8 mouse cellular contexts compared by ENCODE assay signal in genomic region chr2:30967352-30968327, GRCm38 (mm10). TPM values are rescaled to one million over a fixed set of nuclear protein-coding genes. Genes with fewer than 3 reads are reported as not detected.
DNase-seq lines count a peak whose midpoint lies in the region; ATAC-seq lines count a peak whose summit lies in the region.

Gene Tor1a, minus strand, starts transcription at chr2:30967933.

- H3K9ac ChIP-seq in heart, embryonic 13.5 days = peak within 1 kb of the TSS; percentile 96
- H3K9ac ChIP-seq in liver, embryonic 12.5 days = peak within 1 kb of the TSS; percentile 94
- H3K9ac ChIP-seq in stomach, embryonic 15.5 days = peak within 1 kb of the TSS; percentile 98

- ATAC-seq in erythroid progenitor cell, adult 5-6 weeks (replicated peaks; ENCODE audit: low FRiP score, poor library complexity, severe bottlenecking) = peak; percentile 90
- ATAC-seq in heart, embryonic 13.5 days (ENCODE audit: extremely low read depth, insufficient number of reproducible peaks, low FRiP score, low TSS enrichment) = peak; percentile 83
- ATAC-seq in liver, embryonic 12.5 days = peak; percentile 92
- peak; percentile 93 for ATAC-seq in stomach, embryonic 15.5 days (ENCODE audit: insufficient read depth, low FRiP score, low read depth)

- peaks cover 61% of the 10 kb centered on the region for H3K36me3 ChIP-seq in heart, embryonic 13.5 days
- peaks cover 48% of the 10 kb centered on the region for H3K36me3 ChIP-seq in liver, embryonic 12.5 days
- H3K36me3 ChIP-seq in stomach, embryonic 15.5 days = peaks cover 28% of the 10 kb centered on the region

- peak within 1 kb of the TSS; percentile 78 for H3K27ac ChIP-seq in heart, embryonic 13.5 days (replicated peaks)
- H3K27ac ChIP-seq in liver, embryonic 12.5 days = peak within 1 kb of the TSS; percentile 81
- H3K27ac ChIP-seq in stomach, embryonic 15.5 days = peak within 1 kb of the TSS; percentile 78

- peaks cover 29% of the 10 kb centered on the region for H3K4me1 ChIP-seq in heart, embryonic 13.5 days
- H3K4me1 ChIP-seq in liver, embryonic 12.5 days = peaks cover 32% of the 10 kb centered on the region
- H3K4me1 ChIP-seq in stomach, embryonic 15.5 days = peaks cover 19% of the 10 kb centered on the region

- H3K4me2 ChIP-seq in heart, embryonic 13.5 days = peak within 1 kb of the TSS; percentile 99
- H3K4me2 ChIP-seq in liver, embryonic 12.5 days = peak within 1 kb of the TSS; percentile 89
- H3K4me2 ChIP-seq in stomach, embryonic 15.5 days = peak within 1 kb of the TSS; percentile 81

- peaks cover 3% of the 10 kb centered on the region; the same call in 1 of the 2 replicates for H3K9me3 ChIP-seq in heart, embryonic 13.5 days
- no peaks in the 10 kb centered on the region for H3K9me3 ChIP-seq in liver, embryonic 12.5 days (replicated peaks)
- H3K9me3 ChIP-seq in stomach, embryonic 15.5 days = no peaks in the 10 kb centered on the region

- peak within 1 kb of the TSS; percentile 100 for H3K4me3 ChIP-seq in heart, embryonic 13.5 days
- peak within 1 kb of the TSS; percentile 97 for H3K4me3 ChIP-seq in liver, embryonic 12.5 days
- H3K4me3 ChIP-seq in stomach, embryonic 15.5 days (replicated peaks) = peak within 1 kb of the TSS; percentile 92

- WGBS in heart, embryonic 13.5 days = 2% methylated on average over 59 of the region's 59 CpGs
- 2% methylated on average over 59 of the region's 59 CpGs for WGBS in liver, embryonic 12.5 days (ENCODE audit: insufficient replicate concordance)
- WGBS in stomach, embryonic 15.5 days = 2% methylated on average over 59 of the region's 59 CpGs

- peak; percentile 87 for DNase-seq in CD4-positive helper T cell, adult 2 months (ENCODE audit: low read depth, low spot score)
- DNase-seq in brain, embryonic 18.5 days (ENCODE audit: low read depth, low spot score) = peak; percentile 74
- DNase-seq in kidney, postnatal 10 days = peak; percentile 94
- DNase-seq in natural killer cell, adult 2 months (ENCODE audit: low spot score in 2 of 2) = peak; percentile 70 to 78

- no peaks in the 10 kb centered on the region for H3K27me3 ChIP-seq in heart, embryonic 13.5 days (replicated peaks)
- no peaks in the 10 kb centered on the region for H3K27me3 ChIP-seq in liver, embryonic 12.5 days (replicated peaks)
- no peaks in the 10 kb centered on the region for H3K27me3 ChIP-seq in stomach, embryonic 15.5 days (replicated peaks)

RNA-seq across cellular contexts. Expression of gene Tor1a, which starts in this region (rescaled TPM):
- total RNA-seq in erythroid progenitor cell, adult 5-6 weeks (2015; ENCODE audit: low replicate concordance) = 15.9 and 24.7 TPM in 2 replicates
- total RNA-seq in erythroid progenitor cell, adult 5-6 weeks (2017; ENCODE audit: low replicate concordance) = 42.1 and 45.1 TPM in 2 replicates
- 54.9 and 55.1 TPM in 2 replicates for polyA plus RNA-seq in heart, embryonic 13.5 days (2015; fragmentation: Nextera tagmentation; extraction: Ambion mirVana)
- polyA plus RNA-seq in liver, embryonic 12.5 days (2016; fragmentation: Nextera tagmentation; extraction: Ambion mirVana) = 46.2 and 51.8 TPM in 2 replicates
- 73.9 and 74.5 TPM in 2 replicates for polyA plus RNA-seq in stomach, embryonic 15.5 days (2015; fragmentation: Nextera tagmentation; extraction: Ambion mirVana)

Comparison
In these comparisons a context has a peak if more than half of its experiments do, and no peak if none do; other contexts are left out.
1. Peak in every context shown above with its lines: DNase-seq, ATAC-seq, H3K4me3 ChIP-seq and H3K27ac ChIP-seq.